Mouse (Mus musculus): Measurements from ENCODE around the gene Tns3. TPM values are rescaled to one million over a fixed set of nuclear protein-coding genes. Genes with fewer than 3 reads are reported as not detected.

Tns3 gene
- polyA plus RNA-seq, 1 experiment from 2014 or later: 12.6 TPM

DNA sequence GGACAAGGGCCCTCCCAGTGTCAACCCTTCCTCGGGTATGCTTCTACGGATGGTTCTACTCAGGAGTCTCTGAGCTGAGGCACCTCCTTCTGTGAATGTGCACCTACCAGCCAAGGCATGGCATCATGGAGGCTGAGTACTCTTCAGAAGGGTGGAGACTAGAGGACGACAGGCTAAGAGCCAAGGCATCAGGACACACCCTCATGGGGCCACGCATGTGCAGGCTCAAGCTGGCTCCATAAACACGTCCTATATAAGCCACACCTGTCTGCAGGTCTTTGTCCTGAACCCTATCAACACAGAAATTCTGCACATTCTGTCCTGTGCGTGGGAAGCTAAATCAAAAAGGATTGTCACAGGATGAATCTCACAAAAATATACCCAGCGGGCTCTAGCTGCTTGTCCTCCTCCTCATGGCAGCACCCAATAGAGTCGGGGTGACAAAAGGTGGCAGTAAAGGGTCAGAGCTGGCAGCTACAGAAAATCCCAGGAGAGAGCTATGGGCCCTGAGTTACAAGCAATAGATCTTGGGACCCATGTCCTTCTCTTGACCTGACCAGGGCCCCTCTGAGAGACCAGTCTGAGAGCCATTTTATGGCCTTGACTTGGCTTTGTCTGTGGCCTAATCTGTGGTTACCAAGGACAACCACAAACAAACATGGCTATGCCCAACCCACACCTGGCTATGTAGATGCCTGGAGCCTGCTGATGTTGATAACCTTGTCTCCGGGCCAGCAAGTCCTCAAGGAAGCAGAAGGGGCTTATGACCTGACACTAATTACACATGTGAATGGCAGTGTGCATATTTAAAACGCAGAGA, 82.0 kb downstream of the Tns3 start:
- Histone ChIP-seq H3K4me3 (no peak overlapping the region), H3K9ac (no peak overlapping the region), H3K27me3 (replicated peaks) (no peaks in the 10 kb centered on the region), H3K9me3 (no peaks in the 10 kb centered on the region), H3K4me1 (0 out of 2 replicates have a peak, but pooled peaks cover 8% of the 10 kb centered on the region), H3K36me3 (no peaks in the 10 kb centered on the region), H3K27ac (no peak overlapping the region), H3K4me2 (replicated peaks) (no peak overlapping the region)
- no peak for ATAC-seq (ENCODE audit: low FRiP score, low read depth)
- WGBS: 87% methylated on average over 10 of the region's 10 CpGs

DNA sequence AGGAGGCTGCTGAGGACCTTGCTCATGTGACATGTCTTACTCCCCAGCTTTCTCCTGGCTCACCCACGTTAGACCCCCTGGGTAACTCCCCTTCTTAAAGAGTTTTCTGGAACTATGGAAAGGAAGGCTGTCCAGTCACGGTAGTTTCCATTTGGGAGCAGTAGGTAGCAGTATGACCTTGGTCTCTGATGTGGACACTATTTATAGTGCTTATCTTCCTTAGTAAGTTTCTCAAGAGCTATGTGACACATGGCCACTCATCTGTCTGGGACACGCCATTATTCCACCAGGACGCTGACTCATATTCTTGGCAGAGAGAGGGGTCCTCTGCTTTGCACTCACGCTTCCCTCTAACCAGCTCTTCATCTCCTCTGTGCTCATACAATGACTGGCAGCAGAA, 84.5 kb downstream of the Tns3 start:
- Histone ChIP-seq H3K9me3 (no peaks in the 10 kb centered on the region), H3K9ac (no peak overlapping the region), H3K36me3 (no peaks in the 10 kb centered on the region), H3K4me2 (replicated peaks) (no peak overlapping the region), H3K27ac (no peak overlapping the region), H3K4me3 (no peak overlapping the region), H3K4me1 (0 out of 2 replicates have a peak, but pooled peaks cover 3% of the 10 kb centered on the region), H3K27me3 (replicated peaks) (no peaks in the 10 kb centered on the region)
- WGBS: 84% methylated on average over 5 of the region's 5 CpGs
- no peak for ATAC-seq (ENCODE audit: low FRiP score, low read depth)

DNA sequence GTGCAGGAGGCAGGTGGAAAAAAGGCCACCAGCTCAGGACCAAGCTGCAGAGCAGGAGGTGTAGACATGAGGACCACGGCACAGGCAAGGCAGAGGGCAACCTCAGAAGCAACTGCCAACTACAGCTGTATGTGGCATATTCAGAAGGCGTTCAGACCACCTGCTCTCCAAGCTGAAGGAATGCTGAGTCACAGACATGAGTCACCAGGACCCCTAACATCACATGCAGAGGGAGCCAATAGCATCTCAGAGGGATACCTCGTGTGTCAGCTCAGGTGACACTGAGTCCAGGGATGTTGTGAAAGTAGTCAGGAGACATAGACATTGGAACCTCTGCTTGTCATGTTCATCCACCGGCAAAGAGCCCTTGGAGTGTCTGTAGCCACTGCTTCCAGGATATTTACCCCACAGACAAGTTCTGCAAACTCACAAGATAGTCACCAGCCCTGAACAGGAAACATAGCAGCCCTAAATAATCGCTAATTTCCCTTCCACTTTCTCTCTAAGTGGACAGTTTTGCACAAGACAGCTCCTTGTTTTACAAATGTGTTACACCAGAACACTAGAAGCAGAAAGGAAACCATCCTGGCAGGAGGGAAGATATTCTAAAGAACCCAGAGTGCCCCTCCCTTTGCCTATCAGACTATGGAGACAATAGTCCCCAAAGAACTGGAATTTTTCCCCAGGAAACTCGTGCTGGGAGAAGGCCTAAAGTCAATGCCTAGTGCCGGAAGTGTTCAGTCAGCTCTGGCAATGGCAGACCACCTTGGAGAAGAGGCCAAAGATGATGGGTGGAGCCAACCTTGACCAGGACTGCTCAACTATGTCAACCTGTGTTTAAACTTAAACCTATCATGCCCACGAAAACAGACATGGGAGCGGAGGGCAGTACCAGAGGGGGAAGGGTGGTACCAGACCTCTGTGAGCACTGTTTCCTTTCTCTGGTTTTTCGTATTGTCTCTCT, 88.8 kb downstream of the Tns3 start:
- WGBS: 74% methylated on average over 10 of the region's 10 CpGs
- no peaks in the 10 kb centered on the region for H3K4me1 ChIP-seq
- H3K4me2 ChIP-seq (replicated peaks): no peak overlapping the region
- no peak overlapping the region for H3K9ac ChIP-seq
- H3K4me3 ChIP-seq: no peak overlapping the region
- no peaks in the 10 kb centered on the region for H3K36me3 ChIP-seq
- no peak for ATAC-seq (ENCODE audit: low FRiP score, low read depth)
- H3K27ac ChIP-seq: no peak overlapping the region
- no peaks in the 10 kb centered on the region for H3K9me3 ChIP-seq
- H3K27me3 ChIP-seq (replicated peaks): no peaks in the 10 kb centered on the region

DNA sequence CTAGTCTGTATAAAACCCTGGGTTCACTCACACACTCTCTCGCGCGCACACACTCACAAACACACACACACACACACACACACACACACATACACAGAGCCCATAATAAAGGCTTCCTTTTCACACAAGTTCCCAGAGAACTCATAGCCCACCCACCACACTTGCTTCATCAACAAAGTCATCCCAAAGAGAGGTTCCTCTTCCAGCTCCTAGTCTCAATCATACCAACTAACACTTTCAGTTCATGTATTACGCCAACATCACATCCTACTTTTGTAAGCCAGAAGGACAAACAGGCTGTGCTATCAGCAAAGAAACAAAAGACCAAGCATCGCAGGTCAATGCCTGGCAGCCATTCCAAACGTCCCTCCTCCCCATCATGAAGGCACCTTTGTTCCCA, 89.8 kb downstream of the Tns3 start:
- H3K9ac ChIP-seq: no peak overlapping the region
- H3K27ac ChIP-seq: no peak overlapping the region
- H3K4me3 ChIP-seq: no peak overlapping the region
- H3K4me2 ChIP-seq (replicated peaks): no peak overlapping the region
- no peaks in the 10 kb centered on the region for H3K27me3 ChIP-seq (replicated peaks)
- no peaks in the 10 kb centered on the region for H3K9me3 ChIP-seq
- 77% methylated on average over 6 of the region's 6 CpGs for WGBS
- H3K36me3 ChIP-seq: no peaks in the 10 kb centered on the region
- no peak for ATAC-seq (ENCODE audit: low FRiP score, low read depth)
- peaks cover 4% of the 10 kb centered on the region; the same call in 1 of the 2 replicates for H3K4me1 ChIP-seq

GRCm38 (mm10) chr11:8572762-8573161, 91.6 kb downstream of the Tns3 start:
- no peak overlapping the region for H3K27ac ChIP-seq
- no peaks in the 10 kb centered on the region for H3K27me3 ChIP-seq (replicated peaks)
- H3K9ac ChIP-seq: no peak overlapping the region
- no peak overlapping the region for H3K4me2 ChIP-seq (replicated peaks)
- no peak overlapping the region for H3K4me3 ChIP-seq
- WGBS: 94% methylated on average over 7 of the region's 7 CpGs
- ATAC-seq (ENCODE audit: low FRiP score, low read depth): no peak
- no peaks in the 10 kb centered on the region for H3K9me3 ChIP-seq
- H3K36me3 ChIP-seq: no peaks in the 10 kb centered on the region
- peaks cover 11% of the 10 kb centered on the region; the same call in 1 of the 2 replicates for H3K4me1 ChIP-seq

- H3K4me3 ChIP-seq: no peak overlapping the region
- H3K27me3 ChIP-seq (replicated peaks): no peaks in the 10 kb centered on the region
- no peak overlapping the region for H3K9ac ChIP-seq
- H3K27ac ChIP-seq: no peak overlapping the region
- no peak overlapping the region for H3K4me2 ChIP-seq (replicated peaks)
- WGBS: 10% methylated on average over 7 of the region's 7 CpGs
- peak; percentile 49 for ATAC-seq (ENCODE audit: low FRiP score, low read depth)
- H3K9me3 ChIP-seq: no peaks in the 10 kb centered on the region
- H3K36me3 ChIP-seq: no peaks in the 10 kb centered on the region
- peaks cover 14% of the 10 kb centered on the region; the same call in 1 of the 2 replicates for H3K4me1 ChIP-seq
Observed at GRCm38 (mm10) chr11:8569232-8570028, 94.9 kb downstream of the Tns3 start.

- peaks cover 14% of the 10 kb centered on the region; the same call in 1 of the 2 replicates for H3K4me1 ChIP-seq
- ATAC-seq (ENCODE audit: low FRiP score, low read depth): peak; percentile 45; the same call in 1 of the 2 replicates
- H3K27me3 ChIP-seq (replicated peaks): no peaks in the 10 kb centered on the region
- WGBS: 28% methylated on average over 7 of the region's 7 CpGs
- H3K9ac ChIP-seq: no peak overlapping the region
- no peak overlapping the region for H3K27ac ChIP-seq
- H3K4me3 ChIP-seq: no peak overlapping the region
- no peaks in the 10 kb centered on the region for H3K9me3 ChIP-seq
- H3K4me2 ChIP-seq (replicated peaks): no peak overlapping the region
- no peaks in the 10 kb centered on the region for H3K36me3 ChIP-seq
Observed at GRCm38 (mm10) chr11:8568829-8569228, 95.5 kb downstream of the Tns3 start.

DNA sequence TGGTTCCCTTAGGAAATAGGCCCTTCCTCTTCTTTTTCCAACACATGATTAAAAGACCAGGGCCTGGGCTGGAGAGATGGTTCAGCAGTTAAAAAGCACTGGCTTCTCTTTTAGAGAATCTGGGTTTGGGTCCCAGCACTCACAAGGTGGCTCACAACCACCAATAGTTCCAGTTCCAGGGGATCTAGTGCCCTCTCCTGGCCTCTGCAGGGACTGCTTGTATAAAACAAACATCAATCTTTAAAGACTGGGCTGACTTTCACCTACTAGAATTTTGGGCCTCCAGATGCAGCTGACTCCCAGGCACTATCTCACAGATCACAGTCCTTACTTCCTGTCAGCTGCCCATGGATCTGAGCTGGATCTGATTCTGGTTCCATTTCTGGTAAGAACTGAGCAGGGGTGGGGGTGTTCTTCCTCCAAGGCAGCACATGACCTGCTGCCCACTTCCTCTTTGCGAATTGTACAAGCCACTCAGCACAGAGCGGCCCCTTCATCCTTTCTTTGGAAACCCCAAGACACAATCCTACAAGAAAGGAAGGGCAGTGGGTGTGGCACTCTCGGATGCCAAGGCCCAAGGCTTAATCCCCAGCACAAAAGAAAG, 98.0 kb downstream of the Tns3 start:
- H3K36me3 ChIP-seq: no peaks in the 10 kb centered on the region
- peaks cover 14% of the 10 kb centered on the region; the same call in 1 of the 2 replicates for H3K4me1 ChIP-seq
- H3K9ac ChIP-seq: no peak overlapping the region
- no peak for ATAC-seq (ENCODE audit: low FRiP score, low read depth)
- WGBS: 92% methylated on average over 3 of the region's 3 CpGs
- no peaks in the 10 kb centered on the region for H3K9me3 ChIP-seq
- H3K4me2 ChIP-seq (replicated peaks): no peak overlapping the region
- H3K27ac ChIP-seq: no peak overlapping the region
- no peak overlapping the region for H3K4me3 ChIP-seq
- H3K27me3 ChIP-seq (replicated peaks): no peaks in the 10 kb centered on the region

GRCm38 (mm10) chr11:8558761-8559282, 105.5 kb downstream of the Tns3 start:
- H3K36me3 ChIP-seq: no peaks in the 10 kb centered on the region
- no peaks in the 10 kb centered on the region for H3K9me3 ChIP-seq
- WGBS: 81% methylated on average over 12 of the region's 12 CpGs
- H3K27me3 ChIP-seq (replicated peaks): no peaks in the 10 kb centered on the region
- no peak overlapping the region for H3K4me2 ChIP-seq (replicated peaks)
- H3K9ac ChIP-seq: no peak overlapping the region
- no peak overlapping the region for H3K4me3 ChIP-seq
- H3K27ac ChIP-seq: no peak overlapping the region
- no peak for ATAC-seq (ENCODE audit: low FRiP score, low read depth)
- peaks cover 8% of the 10 kb centered on the region; the same call in 1 of the 2 replicates for H3K4me1 ChIP-seq

DNA sequence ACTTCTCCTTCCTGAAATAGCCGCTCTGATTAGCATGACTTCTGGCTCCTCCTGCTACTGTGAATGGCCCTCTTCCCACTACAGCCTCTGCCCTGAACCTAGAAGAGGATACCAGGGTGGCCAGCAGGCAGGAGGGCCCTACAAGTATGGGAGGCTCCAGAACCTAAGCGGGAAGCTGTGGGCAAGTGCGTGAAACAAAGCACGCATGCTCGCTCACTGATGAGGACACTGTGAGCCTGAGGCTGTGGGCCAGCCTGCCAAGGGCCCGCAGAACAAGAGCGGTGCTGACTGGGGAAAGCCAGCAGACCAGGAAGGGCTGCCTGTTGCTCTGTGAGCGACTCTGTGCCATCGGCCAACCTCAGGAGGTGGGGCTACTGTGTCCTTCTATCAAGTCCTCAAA, 106.1 kb downstream of the Tns3 start:
- Histone ChIP-seq H3K27me3 (replicated peaks) (no peaks in the 10 kb centered on the region), H3K4me2 (replicated peaks) (no peak overlapping the region), H3K4me3 (no peak overlapping the region), H3K36me3 (no peaks in the 10 kb centered on the region), H3K27ac (no peak overlapping the region), H3K9ac (no peak overlapping the region), H3K9me3 (no peaks in the 10 kb centered on the region), H3K4me1 (peaks cover 8% of the 10 kb centered on the region; the same call in 1 of the 2 replicates)
- ATAC-seq (ENCODE audit: low FRiP score, low read depth): no peak
- WGBS: 80% methylated on average over 9 of the region's 9 CpGs

DNA sequence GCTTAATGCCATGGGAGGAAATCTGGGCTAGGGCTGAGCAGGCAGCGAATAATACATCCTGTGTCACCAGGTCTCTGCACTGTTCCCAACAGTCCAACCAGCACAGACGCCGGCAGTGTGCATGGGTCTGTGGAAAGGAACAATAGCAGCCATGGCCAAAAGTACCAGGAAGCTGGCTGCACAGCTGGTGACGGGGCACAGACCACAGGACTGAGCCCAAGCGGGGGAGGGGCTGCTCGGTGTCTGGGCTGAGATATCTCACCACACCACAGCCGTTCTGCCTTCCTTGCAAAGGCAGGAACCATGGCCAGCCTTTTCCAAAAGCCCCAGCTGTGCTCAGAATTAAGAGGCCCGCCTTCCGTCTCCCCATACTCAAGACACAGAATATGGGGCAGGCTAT, 107.3 kb downstream of the Tns3 start:
- H3K4me3 ChIP-seq: no peak overlapping the region
- peak; percentile 63 for ATAC-seq (ENCODE audit: low FRiP score, low read depth)
- 30% methylated on average over 9 of the region's 9 CpGs for WGBS
- H3K9ac ChIP-seq: no peak overlapping the region
- no peak overlapping the region for H3K4me2 ChIP-seq (replicated peaks)
- H3K27me3 ChIP-seq (replicated peaks): no peaks in the 10 kb centered on the region
- H3K27ac ChIP-seq: no peak overlapping the region
- peaks cover 8% of the 10 kb centered on the region; the same call in 1 of the 2 replicates for H3K4me1 ChIP-seq
- no peaks in the 10 kb centered on the region for H3K9me3 ChIP-seq
- no peaks in the 10 kb centered on the region for H3K36me3 ChIP-seq
